Mouse (Mus musculus): ENCODE measurements around the gene Aldh1a3. TPM values are rescaled to one million over a fixed set of nuclear protein-coding genes. Genes with fewer than 3 reads are reported as not detected.

Aldh1a3 gene
- polyA plus RNA-seq, 1 experiment, result 2.0 TPM

DNA sequence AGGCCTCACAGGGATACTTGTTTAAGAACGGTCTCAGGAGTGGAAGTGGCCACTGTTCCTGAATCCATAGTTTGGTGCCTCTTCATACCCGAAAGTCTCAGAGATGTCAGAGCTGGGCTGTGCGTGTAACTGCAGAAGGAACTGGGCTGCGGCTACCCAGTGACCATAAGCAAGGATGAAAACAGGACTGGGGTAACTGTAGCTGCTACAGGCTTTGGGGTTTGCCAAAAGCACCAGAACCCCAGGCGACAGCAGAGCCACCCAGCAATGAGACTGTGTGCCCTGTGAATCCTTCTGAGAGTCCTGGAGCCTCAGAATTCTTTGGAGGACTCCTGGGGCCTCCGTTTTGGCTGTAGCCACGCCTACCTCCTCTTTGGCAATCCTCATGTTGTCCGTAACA lies 25.7 kb downstream of the Aldh1a3 start:
- Histone ChIP-seq H3ac (ENCODE audit: control insufficient read depth, insufficient read length) (no peak overlapping the region), H3K4me3 (no peak overlapping the region), H3K79me2 (ENCODE audit: control insufficient read depth, insufficient read depth) (no peaks in the 10 kb centered on the region), H3K27me3 (ENCODE audit: control insufficient read depth, insufficient read depth, insufficient read length) (no peaks in the 10 kb centered on the region), H3K4me2 (ENCODE audit: low read depth) (no peak overlapping the region), H3K36me3 (ENCODE audit: control insufficient read depth, insufficient read depth) (no peaks in the 10 kb centered on the region)
- TF ChIP-seq MYOD1 (IDR thresholded peaks at IDR 0.05; ENCODE audit: control insufficient read depth in 1 of 3, insufficient read length in 2 of 3, low read depth in 2 of 3), result no peak
- TF ChIP-seq POLR2AphosphoS2 (IDR thresholded peaks at IDR 0.05; ENCODE audit: insufficient read length, low read depth), result no peak
- no peak for TF ChIP-seq USF1 (IDR thresholded peaks at IDR 0.05; ENCODE audit: low read depth)
- TF ChIP-seq SRF (IDR thresholded peaks at IDR 0.05; ENCODE audit: control insufficient read depth, insufficient read length, low read depth), result no peak
- TF ChIP-seq TCF12 (IDR thresholded peaks at IDR 0.05; ENCODE audit: insufficient read depth, poor library complexity, severe bottlenecking), result no peak

DNA sequence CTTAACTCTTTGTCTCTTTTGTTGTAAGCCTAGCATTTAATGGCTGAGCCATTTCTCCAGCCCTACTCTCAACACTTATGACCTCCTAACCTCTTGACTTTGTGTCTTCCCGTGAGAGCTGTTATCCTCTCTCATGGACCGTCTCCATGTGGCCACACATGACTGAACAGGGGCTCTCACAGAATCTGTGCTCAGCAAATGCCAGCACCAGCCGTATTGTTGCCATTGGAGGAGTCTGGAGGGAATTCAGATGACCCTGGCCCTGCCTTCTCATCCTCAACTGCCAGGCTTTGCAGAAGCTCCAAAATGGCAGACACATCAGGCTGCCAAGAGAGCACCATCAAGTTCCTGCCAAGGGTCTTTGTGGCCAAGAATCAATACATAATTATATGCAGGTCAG lies 30.0 kb downstream of the Aldh1a3 start:
- Histone ChIP-seq H3K79me2 (ENCODE audit: control insufficient read depth, insufficient read depth) (no peaks in the 10 kb centered on the region), H3K27me3 (ENCODE audit: control insufficient read depth, insufficient read depth, insufficient read length) (no peaks in the 10 kb centered on the region), H3ac (ENCODE audit: control insufficient read depth, insufficient read length) (no peak overlapping the region), H3K4me2 (ENCODE audit: low read depth) (no peak overlapping the region), H3K4me3 (no peak overlapping the region), H3K36me3 (ENCODE audit: control insufficient read depth, insufficient read depth) (no peaks in the 10 kb centered on the region)
- TF ChIP-seq E2F4 (IDR thresholded peaks at IDR 0.05; ENCODE audit: insufficient read depth) (no peak), MYOD1 (IDR thresholded peaks at IDR 0.05; ENCODE audit: control insufficient read depth in 1 of 3, insufficient read length in 2 of 3, low read depth in 2 of 3) (no peak), TCF12 (IDR thresholded peaks at IDR 0.05; ENCODE audit: insufficient read depth, poor library complexity, severe bottlenecking) (no peak), REST (IDR thresholded peaks at IDR 0.05; ENCODE audit: insufficient read depth, insufficient read length) (no peak), POLR2A (IDR thresholded peaks at IDR 0.05; ENCODE audit: insufficient read length, low read depth) (no peak)

DNA sequence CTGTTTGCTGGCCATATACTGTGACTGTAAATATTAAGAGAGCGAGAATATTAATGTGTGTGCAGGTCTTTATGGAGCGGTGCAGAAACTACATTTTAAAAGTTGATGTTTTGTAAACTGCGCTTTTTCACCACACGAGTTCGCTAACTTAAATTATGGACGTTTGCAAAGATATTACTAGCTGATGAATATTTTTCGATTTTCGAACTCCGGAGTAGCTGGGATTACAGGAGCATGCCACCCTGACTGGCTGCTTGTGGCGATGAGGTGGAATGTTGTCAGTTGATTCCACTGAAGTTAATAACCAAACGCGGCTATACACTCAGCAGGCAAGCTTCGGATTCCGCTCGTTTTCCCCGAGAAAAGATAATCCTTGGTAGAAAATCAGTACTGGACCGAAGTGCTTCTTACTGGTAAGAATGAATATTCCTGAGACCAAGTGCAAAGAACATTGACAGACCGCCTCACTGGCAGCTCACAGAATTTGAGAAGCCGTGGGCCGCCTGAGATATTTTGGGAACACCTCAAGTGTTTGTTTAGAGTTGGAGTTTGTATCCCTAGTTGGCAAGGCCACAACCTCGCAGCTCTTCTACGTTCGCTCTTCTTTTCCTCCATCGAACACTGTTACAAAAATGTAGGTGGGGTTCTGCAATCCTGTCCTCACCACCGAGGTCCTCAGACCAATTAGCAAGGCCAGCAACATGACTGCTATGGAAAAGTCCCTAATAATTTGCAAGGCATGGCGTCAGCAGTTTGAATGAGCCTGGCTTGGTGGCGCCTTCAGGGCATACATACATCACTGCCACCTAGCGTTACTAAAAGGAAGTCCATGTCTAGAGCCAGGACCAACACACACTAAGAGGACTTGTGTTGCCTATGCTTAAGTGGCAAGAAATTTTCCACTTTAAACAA lies 38.4 kb downstream of the Aldh1a3 start:
- Histone ChIP-seq H3K27me3 (ENCODE audit: control insufficient read depth, insufficient read depth, insufficient read length) (no peaks in the 10 kb centered on the region), H3K36me3 (ENCODE audit: control insufficient read depth, insufficient read depth) (no peaks in the 10 kb centered on the region), H3ac (ENCODE audit: control insufficient read depth, insufficient read length) (peak overlapping the region; percentile 88), H3K4me2 (ENCODE audit: low read depth) (peak overlapping the region; percentile 95), H3K79me2 (ENCODE audit: control insufficient read depth, insufficient read depth) (peaks cover 47% of the 10 kb centered on the region), H3K4me3 (peak overlapping the region; percentile 40)
- TF ChIP-seq MYOD1 (IDR thresholded peaks at IDR 0.05; ENCODE audit: control insufficient read depth in 1 of 3, insufficient read length in 2 of 3, low read depth in 2 of 3) (no peak), SRF (IDR thresholded peaks at IDR 0.05; ENCODE audit: control insufficient read depth, insufficient read length, low read depth) (no peak), CEBPB (IDR thresholded peaks at IDR 0.05; ENCODE audit: insufficient read depth, poor library complexity, severe bottlenecking) (peak; percentile 82; the same call in 1 of the 2 replicates), USF1 (IDR thresholded peaks at IDR 0.05; ENCODE audit: low read depth) (no peak), POLR2A (IDR thresholded peaks at IDR 0.05; ENCODE audit: insufficient read length, low read depth) (peak; percentile 50), TCF3 (IDR thresholded peaks at IDR 0.05; ENCODE audit: insufficient read length, low read depth) (no peak), TCF12 (IDR thresholded peaks at IDR 0.05; ENCODE audit: insufficient read depth, poor library complexity, severe bottlenecking) (no peak), MYOG (IDR thresholded peaks at IDR 0.05; ENCODE audit: control insufficient read depth in 1 of 3, insufficient read depth in 1 of 3, insufficient read length in 2 of 3, low read depth in 2 of 3) (no peak), E2F4 (IDR thresholded peaks at IDR 0.05; ENCODE audit: insufficient read depth) (peak; percentile 33), MAX (IDR thresholded peaks at IDR 0.05; ENCODE audit: low read depth) (no peak), REST (IDR thresholded peaks at IDR 0.05; ENCODE audit: insufficient read depth, insufficient read length) (no peak), POLR2AphosphoS2 (IDR thresholded peaks at IDR 0.05; ENCODE audit: insufficient read length, low read depth) (peak; percentile 37)

DNA sequence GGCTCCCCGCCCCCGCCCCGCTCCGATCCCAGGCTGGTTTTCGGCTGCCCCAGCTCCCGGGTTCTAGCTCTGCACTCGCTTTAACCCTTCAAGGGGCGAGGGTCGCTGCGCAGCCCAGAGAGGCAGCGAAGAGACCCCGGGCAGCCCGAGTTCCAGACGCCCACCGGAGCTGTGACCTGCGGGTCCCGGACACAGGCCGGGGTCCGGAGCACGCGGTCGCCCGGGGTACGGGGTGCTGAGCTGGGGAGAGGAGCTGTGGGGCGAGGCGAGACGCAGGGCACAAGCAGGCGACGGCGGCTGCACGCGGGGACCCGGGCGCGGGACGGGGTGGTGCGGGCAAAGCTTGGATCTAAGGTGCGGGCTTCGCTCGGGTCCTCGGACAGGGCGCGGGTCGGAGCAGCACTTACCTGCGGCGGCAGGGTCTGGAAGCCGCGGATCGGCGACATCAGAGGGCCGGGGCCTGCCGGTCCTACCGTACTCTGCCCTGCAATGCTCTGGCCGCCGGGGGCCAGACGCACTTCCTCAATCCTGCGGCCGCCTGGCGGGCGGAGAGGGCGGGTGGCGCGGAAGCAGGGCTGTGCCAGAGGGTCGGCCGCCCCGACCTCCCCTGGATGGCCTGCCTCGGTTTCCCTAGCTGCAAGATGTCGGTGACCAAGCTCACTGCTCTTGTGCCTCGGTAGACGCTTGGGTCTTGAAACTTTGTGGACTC lies 39.4 kb downstream of the Aldh1a3 start, which contains the start of gene Lrrk1:
Lrrk1 (minus strand) TSS at position 538 of the 709 bp plus-strand sequence.
- no peaks in the 10 kb centered on the region for H3K36me3 ChIP-seq (ENCODE audit: control insufficient read depth, insufficient read depth)
- peak within 1 kb of the TSS; percentile 95 for H3K4me2 ChIP-seq (ENCODE audit: low read depth)
- peak within 1 kb of the TSS; percentile 40 for H3K4me3 ChIP-seq
- TF ChIP-seq POLR2A (IDR thresholded peaks at IDR 0.05; ENCODE audit: insufficient read length, low read depth), result peak; percentile 71
- TF ChIP-seq TCF12 (IDR thresholded peaks at IDR 0.05; ENCODE audit: insufficient read depth, poor library complexity, severe bottlenecking), result no peak
- TF ChIP-seq MYOD1 (IDR thresholded peaks at IDR 0.05; ENCODE audit: control insufficient read depth in 1 of 3, insufficient read length in 2 of 3, low read depth in 2 of 3), result peak in 1 of 3 experiments; percentile 13
- no peak for TF ChIP-seq MYOG (IDR thresholded peaks at IDR 0.05; ENCODE audit: control insufficient read depth in 1 of 3, insufficient read depth in 1 of 3, insufficient read length in 2 of 3, low read depth in 2 of 3)
- TF ChIP-seq POLR2AphosphoS2 (IDR thresholded peaks at IDR 0.05; ENCODE audit: insufficient read length, low read depth), result peak; percentile 61
- peak within 1 kb of the TSS; percentile 88 for H3ac ChIP-seq (ENCODE audit: control insufficient read depth, insufficient read length)
- H3K79me2 ChIP-seq (ENCODE audit: control insufficient read depth, insufficient read depth), result peaks cover 56% of the 10 kb centered on the region
- H3K27me3 ChIP-seq (ENCODE audit: control insufficient read depth, insufficient read depth, insufficient read length), result no peaks in the 10 kb centered on the region

DNA sequence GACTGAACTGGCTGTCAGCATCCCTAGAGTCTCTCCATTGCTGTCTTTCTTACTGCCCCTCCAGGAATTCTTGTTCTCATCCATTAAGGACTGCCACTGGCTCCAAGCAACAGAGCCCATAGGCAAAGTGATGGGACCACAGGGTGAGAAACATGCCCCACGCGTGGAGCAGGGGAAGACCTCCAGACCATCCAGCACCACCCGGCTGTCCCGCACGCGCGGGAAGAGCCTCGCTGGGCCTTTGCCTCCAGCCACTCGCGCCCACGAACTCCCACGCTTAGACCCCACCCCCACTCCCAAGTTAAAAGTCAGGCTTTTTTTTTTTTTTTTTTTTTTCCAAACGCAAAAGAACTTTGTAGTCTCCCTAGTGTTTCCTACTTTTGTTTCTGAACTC lies 39.9 kb downstream of the Aldh1a3 start:
- peak overlapping the region; percentile 40 for H3K4me3 ChIP-seq
- H3K79me2 ChIP-seq (ENCODE audit: control insufficient read depth, insufficient read depth), result peaks cover 62% of the 10 kb centered on the region
- TF ChIP-seq SRF (IDR thresholded peaks at IDR 0.05; ENCODE audit: control insufficient read depth, insufficient read length, low read depth), result no peak
- no peak for TF ChIP-seq CEBPB (IDR thresholded peaks at IDR 0.05; ENCODE audit: insufficient read depth, poor library complexity, severe bottlenecking)
- TF ChIP-seq E2F4 (IDR thresholded peaks at IDR 0.05; ENCODE audit: insufficient read depth), result no peak
- TF ChIP-seq POLR2A (IDR thresholded peaks at IDR 0.05; ENCODE audit: insufficient read length, low read depth), result peak; percentile 28
- no peak for TF ChIP-seq MAX (IDR thresholded peaks at IDR 0.05; ENCODE audit: low read depth)
- TF ChIP-seq TCF12 (IDR thresholded peaks at IDR 0.05; ENCODE audit: insufficient read depth, poor library complexity, severe bottlenecking), result no peak
- H3ac ChIP-seq (ENCODE audit: control insufficient read depth, insufficient read length), result peak overlapping the region; percentile 88
- peak overlapping the region; percentile 74 for H3K4me2 ChIP-seq (ENCODE audit: low read depth)
- H3K36me3 ChIP-seq (ENCODE audit: control insufficient read depth, insufficient read depth), result no peaks in the 10 kb centered on the region
- H3K27me3 ChIP-seq (ENCODE audit: control insufficient read depth, insufficient read depth, insufficient read length), result no peaks in the 10 kb centered on the region

Measured in myocyte (in vitro differentiated cells).